Mouse (Mus musculus): ENCODE data around the gene Tet2.
"Not testable (repeated sequence)": the region's sequence is repeated elsewhere in the genome, so short reads cannot be mapped to it uniquely, and the experiment has no call there.

Gene Tet2

DNA sequence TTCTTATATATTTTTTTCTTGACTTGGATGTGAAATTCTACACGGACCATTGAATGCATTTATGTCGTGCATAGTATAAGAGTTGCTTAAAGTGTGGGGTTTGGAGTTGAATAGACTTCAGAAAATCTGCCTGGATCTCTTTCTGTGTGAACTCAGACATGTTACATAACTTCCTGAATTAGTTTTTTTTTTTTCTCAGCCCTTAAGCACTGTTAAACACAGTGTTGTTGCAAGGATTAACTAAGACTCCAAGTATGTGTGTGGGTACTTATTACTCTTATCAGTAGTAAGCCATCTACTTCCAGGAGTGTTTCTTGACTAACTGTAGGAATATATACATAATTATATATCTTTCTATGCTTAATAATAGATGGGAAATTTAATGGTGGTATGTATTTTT is 3.7 kb upstream of the Tet2 start:
- DNase-seq (ENCODE audit: low read depth) = no peak

DNA sequence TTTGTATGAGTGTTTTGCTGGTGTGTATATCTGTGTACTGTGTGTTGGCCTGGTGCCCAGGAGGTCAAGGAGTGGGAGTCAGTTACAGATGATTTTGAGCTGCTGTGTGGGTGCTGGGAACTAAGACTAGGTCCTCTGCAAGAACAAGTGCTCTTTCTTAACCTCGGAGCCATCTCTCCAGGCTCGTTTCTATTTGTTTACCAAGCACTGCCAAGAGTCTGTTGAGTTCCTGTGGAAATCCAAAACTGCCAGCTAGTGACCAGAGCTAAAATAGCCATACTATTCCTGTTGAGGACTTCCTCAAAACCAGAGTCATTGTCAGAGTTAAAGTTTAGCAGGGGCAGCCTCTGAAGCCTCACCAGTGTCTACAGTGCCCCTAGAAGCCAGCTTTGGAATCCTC is 1.9 kb upstream of the Tet2 start:
- no peak for DNase-seq (ENCODE audit: low read depth)

DNA sequence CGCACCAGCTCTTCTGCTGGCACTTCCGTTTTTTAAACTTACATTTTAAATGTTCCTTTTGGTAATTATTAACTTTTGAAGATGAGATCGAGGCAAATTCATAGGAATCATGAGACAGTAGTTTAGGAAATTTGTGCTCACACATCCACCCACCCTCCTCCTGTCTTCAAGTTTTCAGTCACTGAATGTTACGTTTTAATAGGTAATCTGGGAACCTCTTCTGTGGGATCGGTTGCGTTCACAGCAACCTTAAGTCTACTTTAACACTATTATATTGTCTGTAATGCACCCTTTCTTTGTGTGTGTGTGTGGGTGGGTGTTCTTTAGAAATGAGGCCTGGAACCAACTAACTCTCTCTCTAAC is 346 bp upstream of the Tet2 start:
- DNase-seq (ENCODE audit: low read depth) = no peak

DNA sequence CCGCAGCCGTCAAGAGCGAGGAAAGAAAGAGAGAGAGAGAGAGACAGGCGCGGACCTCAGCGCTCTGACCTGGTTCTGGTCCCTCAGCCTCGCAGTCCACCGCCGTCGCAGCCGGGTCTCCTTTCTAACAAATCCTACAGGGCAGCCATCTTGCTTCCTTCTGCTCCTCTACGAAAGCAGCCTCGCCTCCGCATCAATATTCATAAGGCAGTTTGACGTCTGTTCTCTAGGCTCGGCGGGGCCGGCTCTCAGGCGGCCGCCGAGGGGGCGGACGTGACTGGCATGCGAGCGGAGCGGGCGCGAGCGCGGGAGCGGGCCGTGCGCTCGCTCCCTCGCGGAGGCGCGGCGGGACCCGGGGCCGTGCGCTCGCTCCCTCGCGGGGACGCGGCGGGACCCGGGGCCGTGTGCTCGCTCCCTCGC is 798 bp downstream of the Tet2 start:
- DNase-seq (ENCODE audit: low read depth) = peak; percentile 60

DNA sequence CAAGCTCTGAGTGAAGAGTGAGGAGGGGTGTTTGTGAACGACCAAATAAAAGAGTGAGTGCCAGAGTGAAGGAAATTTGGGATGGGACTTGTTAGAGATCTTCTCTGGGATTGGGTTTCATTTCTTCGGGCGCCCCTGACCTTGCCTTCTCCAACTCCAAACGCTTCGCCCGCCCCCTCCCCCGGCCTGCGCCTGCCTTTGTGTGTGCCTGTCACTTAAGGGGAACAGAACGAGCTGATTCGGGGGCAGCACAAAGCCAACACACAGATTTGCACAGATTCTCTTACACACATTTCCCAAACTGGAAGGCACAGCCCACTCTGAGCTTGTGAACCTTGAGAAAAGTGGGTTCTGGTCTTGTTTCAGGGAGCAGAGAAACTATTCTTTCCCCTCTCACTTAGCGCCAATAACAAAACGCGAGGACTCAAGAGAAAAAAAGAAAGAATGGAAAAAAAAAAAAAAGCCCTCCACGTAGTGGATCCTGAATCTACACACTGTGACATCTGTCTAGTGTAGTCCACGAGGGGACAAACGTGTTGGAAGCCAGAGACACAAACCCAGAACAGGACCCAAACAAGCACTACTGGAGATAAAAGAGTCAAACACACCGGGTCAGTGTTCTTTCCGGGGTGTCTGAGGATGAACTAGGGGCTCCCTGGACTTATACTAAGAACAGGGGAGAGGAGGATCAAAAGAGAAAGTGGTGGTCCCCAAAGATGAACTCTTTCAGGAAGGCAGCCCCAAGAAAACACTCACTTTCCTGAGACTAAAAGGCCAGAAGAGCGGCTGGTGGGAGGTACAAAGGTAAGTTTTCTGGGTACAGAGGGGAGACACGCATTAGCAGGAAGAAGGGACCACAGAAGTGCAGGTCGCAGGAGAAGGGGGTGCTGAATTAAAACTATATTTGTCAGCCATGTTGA is 1.6 kb downstream of the Tet2 start:
- no peak for DNase-seq (ENCODE audit: low read depth)

DNA sequence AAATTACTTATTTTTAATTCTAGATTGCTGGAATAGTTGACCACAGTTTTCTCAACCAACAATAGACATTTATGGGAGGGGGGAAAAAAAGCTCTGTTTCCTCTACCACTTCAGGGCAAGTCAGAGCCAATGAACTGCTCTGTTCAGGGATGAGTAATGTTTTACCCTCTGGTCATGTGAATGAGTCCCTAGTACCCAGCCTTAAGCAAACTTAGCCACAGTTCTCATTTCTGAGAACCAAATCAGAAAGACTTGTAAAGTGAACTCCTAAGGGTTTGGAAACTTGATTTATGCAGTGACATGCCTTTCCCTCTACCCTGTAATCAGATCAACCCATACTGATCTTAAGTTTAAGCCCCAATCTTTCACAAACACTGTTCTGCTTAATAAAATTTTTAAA is 2.9 kb downstream of the Tet2 start:
- no peak for DNase-seq (ENCODE audit: low read depth)

DNA sequence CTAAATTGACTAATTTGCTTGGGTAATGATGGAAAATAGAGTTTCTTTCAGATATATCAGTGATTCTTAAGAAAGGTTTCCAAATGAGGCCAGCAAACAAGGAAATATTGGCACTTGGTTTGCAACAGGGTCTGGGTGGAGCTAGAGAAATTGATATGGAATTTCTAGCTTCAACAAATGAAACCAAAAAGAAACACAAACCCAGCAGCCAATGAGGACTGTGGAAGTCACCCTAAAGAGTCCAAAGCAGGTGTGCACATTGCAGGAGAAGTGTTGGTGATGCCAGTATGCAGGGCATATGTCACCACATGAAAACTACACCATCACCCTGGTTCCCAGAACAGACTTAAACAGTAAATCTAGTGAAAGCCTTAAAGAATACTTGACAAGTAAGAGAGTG is 3.9 kb downstream of the Tet2 start:
- no peak for DNase-seq (ENCODE audit: low read depth)

DNA sequence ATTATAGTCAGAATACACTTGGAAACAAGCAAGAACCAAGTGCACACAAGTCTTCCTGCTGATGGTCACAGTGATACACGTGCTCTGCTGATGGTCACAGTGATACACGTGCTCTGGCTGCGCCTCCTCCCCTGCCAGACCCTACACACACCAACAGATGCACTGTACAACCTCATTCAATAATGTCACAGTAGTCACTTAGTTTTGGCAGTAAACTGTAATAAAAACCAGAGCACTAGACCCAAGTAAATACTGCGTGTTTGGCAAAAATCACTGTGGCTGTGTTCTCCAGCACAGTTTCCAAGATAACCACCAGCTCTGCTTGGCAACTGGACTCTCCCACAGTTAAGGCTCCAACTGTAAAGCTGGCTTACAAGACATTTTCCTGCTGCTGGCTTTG is 4.9 kb downstream of the Tet2 start:
- no peak for DNase-seq (ENCODE audit: low read depth)

DNA sequence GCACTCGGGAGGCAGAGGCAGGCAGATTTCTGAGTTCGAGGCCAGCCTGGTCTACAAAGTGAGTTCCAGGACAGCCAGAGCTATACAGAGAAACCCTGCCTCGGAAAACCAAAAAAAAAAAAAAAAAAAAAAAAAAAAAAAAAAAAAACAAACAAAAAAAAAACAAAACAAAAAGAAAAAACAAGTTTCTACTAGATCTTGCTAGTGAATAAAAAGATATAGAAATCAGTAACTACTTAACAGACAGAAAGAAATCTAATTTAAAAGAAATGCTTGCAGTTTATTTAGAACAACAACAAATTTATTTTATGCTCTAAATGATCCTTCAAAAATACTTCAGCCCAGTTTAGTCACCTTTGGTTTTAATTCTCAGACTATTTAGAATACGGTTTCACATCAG is 6.4 kb downstream of the Tet2 start:
- DNase-seq (ENCODE audit: low read depth) = not testable (repeated sequence)

DNA sequence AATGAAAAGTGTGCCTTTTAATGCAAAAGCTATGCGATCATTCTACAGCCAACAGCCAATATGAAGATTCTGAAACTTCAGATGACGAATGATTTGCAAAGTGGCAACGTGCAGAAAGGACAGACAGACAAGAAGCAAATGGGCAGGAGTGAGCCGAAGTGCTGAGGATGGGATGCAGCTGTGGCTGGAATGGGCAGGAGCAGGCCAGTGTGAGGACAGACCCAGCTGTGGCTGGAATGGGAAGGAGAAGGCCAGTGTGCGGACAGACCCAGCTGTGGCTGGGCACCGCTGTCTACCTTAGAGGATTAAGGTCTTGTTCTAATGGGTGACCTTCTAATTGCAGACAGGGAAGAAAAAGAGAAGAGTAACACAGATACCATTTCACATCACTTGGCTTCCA is 9.3 kb downstream of the Tet2 start:
- no peak for DNase-seq (ENCODE audit: low read depth)

DNA sequence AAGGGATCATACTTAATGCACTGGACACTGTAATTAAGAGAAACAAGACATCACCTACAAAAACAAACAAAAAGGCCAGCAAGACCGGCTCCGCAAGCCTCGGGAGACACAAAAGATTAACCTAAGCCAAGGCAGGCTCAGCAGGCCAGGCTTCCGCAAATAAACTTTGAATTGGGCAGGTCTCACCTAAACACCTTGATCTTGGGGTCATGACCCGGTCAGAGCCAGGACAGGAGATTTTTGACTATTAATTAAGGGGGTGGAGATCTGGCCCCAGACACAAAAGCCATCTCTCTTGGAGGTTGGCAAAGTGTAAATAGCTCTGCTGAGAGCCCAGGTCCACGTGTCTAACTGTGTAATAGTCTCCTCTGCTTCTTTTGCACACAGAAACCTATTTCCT is 10.9 kb downstream of the Tet2 start:
- no peak for DNase-seq (ENCODE audit: low read depth)

DNA sequence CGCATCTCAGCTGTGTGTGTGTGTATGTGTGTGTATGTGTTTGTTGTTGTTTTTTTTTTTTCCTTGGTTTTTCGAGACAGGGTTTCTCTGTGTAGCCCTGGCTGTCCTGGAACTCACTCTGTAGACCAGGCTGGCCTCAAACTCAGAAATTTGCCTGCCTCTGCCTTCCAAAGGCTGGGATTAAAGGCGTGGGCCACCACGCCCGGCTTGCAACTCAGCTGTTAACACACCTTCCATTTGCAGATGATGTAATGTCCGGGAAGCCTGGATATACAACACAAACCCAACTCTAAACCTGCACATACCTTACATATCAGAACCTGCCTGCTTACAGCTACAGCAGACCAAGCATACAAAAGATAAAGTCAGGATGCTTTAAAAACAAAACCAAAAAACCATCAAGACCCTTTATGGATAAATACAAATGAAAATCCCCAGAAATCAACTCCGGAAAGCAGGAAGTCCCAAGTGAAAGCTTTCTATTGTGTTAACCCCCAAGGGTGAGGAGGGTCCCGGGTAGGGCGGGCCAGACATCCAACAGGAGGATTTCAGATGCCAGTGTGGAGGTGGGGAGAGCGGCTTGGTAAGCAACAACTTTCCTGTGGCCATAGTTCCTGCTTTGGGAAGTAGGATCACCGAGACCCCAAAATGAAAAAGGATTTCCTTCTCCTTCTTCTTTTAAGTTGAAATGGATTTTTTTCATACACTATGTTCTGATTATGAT is 11.5 kb downstream of the Tet2 start:
- DNase-seq (ENCODE audit: low read depth) = no peak

DNA sequence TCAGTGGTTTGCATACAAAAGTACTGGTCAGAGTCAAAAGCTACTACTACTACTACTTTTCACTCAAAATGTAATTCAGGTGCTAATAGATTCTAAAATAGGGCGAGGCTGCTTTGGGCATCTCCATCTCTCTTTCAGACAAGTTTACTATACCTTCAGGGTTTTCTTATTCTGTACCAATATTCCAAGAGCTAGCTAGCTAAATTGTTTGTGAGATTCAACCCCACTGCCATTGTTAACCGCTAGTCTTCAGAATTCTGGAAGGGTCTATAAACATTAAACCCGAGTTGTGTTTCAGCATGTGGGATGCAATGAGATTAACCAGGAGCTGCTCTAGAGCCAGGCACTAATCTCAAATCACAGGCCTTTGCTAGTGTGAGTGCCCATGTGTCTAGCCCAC is 12.1 kb downstream of the Tet2 start:
- DNase-seq (ENCODE audit: low read depth) = no peak

DNA sequence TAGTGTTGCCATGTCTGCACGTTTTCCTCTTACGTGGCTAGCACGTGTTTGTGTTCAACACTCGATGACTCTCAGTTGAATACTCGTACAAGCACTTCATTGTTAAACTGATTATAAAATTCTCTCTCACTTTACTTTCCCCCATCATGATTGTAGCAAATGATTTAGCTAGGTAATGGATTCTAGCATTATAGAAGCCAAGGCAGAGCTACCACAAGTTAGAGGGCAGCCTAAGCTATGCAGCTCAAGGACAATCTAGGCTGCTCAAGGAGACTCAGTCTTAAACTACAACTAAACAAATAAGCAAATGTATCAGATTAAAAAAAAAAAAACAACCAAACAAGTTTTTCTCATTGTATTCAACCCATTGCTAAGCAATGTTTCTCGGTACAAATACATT is 12.7 kb downstream of the Tet2 start:
- no peak for DNase-seq (ENCODE audit: low read depth)

DNA sequence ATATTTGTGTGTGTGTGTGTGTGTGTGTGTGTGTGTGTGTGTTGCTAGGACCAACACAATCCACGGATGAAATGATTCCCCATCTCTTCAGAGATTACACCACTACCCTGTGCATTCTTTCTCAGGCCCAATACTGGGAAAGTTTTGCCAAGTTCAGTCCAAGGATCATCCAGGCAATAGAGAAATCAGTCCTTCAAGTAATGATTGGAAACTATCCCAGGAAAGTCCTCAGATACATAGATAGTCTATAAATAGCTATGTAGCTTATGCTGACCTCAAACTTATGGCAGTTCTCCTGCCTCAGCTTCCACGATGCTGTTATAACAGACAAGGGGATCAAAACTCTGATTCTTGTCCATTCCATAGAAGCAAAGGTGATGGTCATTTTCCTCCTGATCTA is 13.8 kb downstream of the Tet2 start:
- no peak for DNase-seq (ENCODE audit: low read depth)

DNA sequence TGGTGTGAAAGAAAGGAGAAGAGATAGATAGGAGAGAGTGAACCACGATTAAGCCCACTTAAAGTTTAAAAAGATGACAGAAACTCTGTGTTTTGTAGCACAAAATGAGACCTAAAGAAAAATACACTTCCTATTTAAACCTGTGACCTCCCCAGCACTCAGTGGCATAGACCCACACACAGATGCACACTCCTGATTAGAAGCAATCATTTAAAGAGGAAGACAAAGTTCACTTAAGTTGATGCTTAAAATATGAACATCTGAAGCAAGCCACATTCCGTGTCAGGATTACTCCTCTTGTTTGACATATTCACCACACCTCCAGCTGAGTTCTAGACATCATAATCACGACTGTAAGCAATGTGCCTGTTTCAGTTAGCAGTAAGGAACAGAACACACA is 14.3 kb downstream of the Tet2 start:
- DNase-seq (ENCODE audit: low read depth) = no peak

DNA sequence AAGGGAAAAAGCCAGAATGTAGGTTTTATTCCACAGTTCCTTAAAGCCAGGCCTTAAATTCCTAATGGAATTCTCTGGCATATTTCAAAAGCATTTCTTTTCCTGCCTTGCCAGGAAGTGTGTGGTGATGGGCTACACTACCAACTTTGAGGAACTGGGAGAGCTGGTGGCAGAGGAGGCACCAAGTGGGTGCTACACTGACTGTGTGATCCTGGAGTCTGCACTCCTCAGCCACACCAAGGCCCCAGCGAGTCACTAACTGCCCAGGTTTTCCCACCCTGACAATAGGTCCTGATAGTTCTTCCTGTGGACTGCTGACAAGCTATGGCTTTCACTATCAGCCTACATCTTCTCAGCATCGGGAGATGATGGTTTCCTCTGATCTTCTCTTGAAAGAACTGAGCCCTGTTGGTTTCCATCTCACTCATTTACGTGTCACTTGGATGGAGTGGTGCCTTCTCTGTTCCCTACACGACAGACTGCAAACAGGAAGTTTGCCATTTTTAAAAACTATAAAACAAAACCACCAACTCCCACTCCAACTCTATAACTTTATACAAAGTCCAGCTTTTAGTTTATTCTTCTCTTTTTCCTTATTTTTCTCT is 18.7 kb downstream of the Tet2 start:
- DNase-seq (ENCODE audit: low read depth) = no peak

DNA sequence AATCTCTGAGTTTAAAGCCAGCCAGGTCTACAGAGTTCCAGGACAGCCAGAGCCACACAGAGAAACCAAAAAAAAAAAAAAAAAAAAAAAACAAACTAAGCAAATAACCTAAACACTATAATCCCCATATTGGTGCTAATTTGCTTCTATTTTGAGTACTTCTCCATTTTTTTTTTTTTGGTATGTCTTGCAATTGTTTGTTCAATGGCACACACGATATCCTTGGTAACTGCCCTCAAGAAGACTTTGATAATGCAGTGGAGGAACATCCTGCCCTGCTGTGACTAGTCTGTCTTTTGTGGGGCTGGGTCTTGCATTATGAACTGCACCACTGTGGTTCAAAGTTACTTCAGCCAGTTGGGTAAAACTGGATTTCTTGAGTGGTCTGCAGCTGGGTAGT is 19.4 kb downstream of the Tet2 start:
- DNase-seq (ENCODE audit: low read depth) = no peak

DNA sequence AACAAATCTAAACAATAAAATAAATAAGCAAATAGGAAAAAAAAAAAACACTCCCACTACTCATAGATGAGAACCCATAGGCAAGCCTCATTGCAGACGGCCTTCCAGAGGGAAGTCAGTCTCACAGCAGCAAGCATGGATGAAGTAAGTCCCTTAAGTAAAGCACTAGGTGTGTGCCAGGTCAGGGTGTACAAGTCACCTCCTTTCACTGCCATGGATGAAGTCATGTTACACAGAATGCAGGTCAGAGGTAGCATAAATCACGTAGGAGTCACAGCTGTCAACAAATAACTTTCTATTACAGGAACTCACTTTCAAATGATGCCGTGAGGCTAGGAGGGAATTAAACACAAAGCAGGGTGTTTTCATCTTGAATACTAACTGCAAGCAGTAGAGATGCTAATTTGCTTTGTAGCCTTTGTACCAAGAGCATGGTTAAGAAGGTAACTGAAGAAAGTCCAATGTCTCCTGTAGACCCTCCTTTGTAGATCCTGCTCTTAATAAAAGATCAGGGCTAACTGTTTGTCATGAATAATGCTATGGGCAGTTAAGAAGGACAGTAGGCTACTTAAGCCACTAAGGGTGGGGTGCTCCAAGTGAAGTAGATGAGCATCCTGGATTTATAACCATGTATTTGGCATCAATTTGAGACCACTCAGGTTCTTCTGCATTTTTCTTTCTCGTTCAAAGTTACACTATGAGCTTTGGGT is 20.4 kb downstream of the Tet2 start:
- DNase-seq (ENCODE audit: low read depth) = no peak

DNA sequence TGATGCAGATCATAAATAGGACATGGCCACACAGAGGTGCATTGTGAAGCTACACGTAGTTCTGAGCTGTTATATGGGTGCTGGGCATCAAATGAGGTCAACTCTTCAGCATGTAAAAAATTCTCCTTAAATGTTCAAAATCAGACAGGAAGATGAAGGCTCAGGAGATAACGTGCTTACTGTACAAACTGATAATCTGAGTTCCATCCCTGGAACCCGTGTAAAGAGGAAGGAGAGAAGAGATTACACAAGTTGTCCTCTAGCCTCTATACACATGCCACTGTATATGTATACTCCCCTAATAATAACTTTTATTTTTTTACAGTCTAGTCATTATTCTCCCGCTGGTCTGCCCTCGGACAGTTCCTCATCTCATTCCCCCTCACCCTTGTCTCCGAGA is 21.7 kb downstream of the Tet2 start:
- DNase-seq (ENCODE audit: low read depth) = no peak

DNA sequence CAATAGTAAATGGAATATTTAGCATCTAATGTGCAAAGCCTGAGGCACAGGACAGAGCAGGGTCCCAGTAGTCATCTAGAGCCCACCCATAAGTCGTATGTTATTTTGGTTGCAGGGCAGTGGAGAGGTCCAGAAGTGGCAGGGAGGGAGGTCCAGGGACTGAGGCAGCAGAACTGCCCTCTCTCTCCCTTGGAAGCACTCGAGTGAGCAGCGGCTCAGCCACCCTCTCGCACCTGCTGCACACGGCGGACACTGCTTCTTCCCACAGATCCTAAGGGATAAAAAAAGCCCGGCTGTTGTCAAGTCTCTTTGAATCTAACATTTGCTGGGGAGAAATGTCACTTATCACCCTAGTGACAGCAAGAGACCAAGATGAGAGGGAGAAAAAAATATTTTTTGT is 22.6 kb downstream of the Tet2 start:
- DNase-seq (ENCODE audit: low read depth) = no peak

DNA sequence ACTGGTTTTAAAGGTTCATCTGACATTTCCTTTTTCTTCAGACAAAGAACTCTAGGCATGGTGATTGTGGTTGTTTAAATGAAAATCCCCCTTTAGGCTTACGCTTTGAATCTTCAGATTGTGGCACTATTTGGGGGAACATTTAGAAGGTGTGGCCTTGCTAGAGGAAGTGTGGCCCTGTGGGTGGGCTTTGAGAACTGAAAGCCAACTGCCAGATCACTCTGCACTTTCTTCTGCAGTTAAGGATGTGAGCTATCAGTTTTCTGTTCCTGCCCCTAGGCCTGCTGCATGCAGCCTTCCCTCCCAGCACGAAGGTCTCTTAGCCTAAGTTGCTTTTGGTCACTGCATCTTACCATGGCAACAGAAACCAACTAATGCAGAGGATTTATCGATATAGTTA is 26.1 kb downstream of the Tet2 start:
- no peak for DNase-seq (ENCODE audit: low read depth)

DNA sequence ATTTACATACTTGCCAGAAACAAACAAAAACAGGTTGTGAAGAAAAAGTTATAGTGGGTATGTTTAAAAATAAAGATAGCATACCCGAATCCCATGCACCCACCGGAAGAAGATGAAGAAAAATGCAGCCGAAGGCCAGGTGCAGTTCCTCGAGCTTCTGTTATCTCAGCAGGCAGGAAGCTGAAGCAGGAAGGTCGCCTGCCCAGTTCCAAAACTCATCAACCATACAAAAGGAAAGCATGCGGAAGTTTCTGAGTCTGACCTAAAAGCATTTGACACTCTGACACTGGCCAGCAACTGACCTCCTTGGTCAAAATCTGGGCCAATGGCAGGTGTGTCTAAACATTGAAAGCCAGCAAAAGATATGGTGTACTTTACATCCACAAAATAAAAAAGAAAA is 26.8 kb downstream of the Tet2 start:
- DNase-seq (ENCODE audit: low read depth) = no peak

All from fibroblast of lung, adult 2 months (primary cell).